ENCODE assay signal across 13 mouse cellular contexts in the genomic region with DNA sequence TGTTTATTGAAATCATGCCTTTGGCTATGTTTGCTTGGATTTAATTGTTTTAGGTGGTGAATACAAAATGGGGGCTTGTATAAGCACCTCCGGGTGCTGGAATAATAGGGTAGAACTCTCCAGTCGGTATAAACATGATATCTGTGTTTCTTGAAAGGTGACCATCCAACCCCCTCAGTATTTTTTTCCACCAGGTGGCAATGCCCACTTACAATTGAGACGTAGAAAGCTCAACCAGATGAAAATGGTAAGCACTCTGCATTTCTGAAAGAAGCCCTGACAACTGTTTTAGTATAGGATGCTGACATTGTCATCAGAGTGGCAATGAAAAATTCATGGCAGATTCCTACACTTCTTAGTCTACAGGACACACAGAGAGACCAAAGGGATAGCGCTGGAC.
DNase-seq lines count a peak whose midpoint lies in the region; ATAC-seq and TF ChIP-seq lines count a peak whose summit lies in the region.
"Had no signal": no experiment of that assay in that cellular context is flagged by ENCODE, and none has a peak within 500 bp of the region (broad histone marks: within the 10 kb centered on the region; RNA-seq: fewer than 3 reads in every experiment).

No protein-coding gene starts in this region.

- no peak for ATAC-seq in hindbrain, embryonic 11.5 days (ENCODE audit: low FRiP score)
- no peak for ATAC-seq in hindbrain, embryonic 16.5 days
- ATAC-seq in embryonic facial prominence, embryonic 14.5 days (ENCODE audit: low read depth), result no peak

- H3K4me1 ChIP-seq in hindbrain, embryonic 11.5 days (replicated peaks; ENCODE audit: control insufficient read depth, insufficient read depth, low read length), result no peaks in the 10 kb centered on the region
- H3K4me1 ChIP-seq in hindbrain, embryonic 16.5 days (ENCODE audit: control insufficient read depth, insufficient read depth, low read depth, low read length), result no peaks in the 10 kb centered on the region
- no peaks in the 10 kb centered on the region for H3K4me1 ChIP-seq in embryonic facial prominence, embryonic 14.5 days (ENCODE audit: control insufficient read depth, insufficient read depth, low read length)
- H3K4me1 ChIP-seq in thymus, adult 2 months (replicated peaks; ENCODE audit: control insufficient read depth, insufficient read depth, low read length), result no peaks in the 10 kb centered on the region
- H3K4me1 ChIP-seq: heart, embryonic 12.5 days; limb, embryonic 13.5 days; megakaryocyte, embryonic 14.5 days; neural tube, embryonic 12.5 days had no signal

- no peak for TF ChIP-seq POLR2A in thymus, adult 2 months (IDR thresholded peaks at IDR 0.05; ENCODE audit: control insufficient read depth, extremely low read depth, insufficient read depth, low read length, poor library complexity)

- no peak overlapping the region for H3K9ac ChIP-seq in hindbrain, embryonic 11.5 days (ENCODE audit: low read depth, low read length)
- H3K9ac ChIP-seq in hindbrain, embryonic 16.5 days (ENCODE audit: low read depth, low read length), result no peak overlapping the region
- H3K9ac ChIP-seq in embryonic facial prominence, embryonic 14.5 days (ENCODE audit: low read depth, low read length), result no peak overlapping the region
- H3K9ac ChIP-seq: heart, embryonic 12.5 days; limb, embryonic 13.5 days; neural tube, embryonic 12.5 days had no signal

- H3K27ac ChIP-seq in hindbrain, embryonic 11.5 days (ENCODE audit: low read depth, low read length), result no peak overlapping the region
- no peak overlapping the region for H3K27ac ChIP-seq in hindbrain, embryonic 16.5 days (ENCODE audit: low read depth, low read length)
- no peak overlapping the region for H3K27ac ChIP-seq in embryonic facial prominence, embryonic 14.5 days (replicated peaks; ENCODE audit: low read depth, low read length)
- no peak overlapping the region for H3K27ac ChIP-seq in thymus, adult 2 months (ENCODE audit: control insufficient read depth, insufficient read depth, low read length)
- H3K27ac ChIP-seq: limb, embryonic 13.5 days; neural tube, embryonic 12.5 days had no signal

- no peak overlapping the region for H3K4me2 ChIP-seq in hindbrain, embryonic 11.5 days (replicated peaks; ENCODE audit: low read depth, low read length)
- no peak overlapping the region for H3K4me2 ChIP-seq in hindbrain, embryonic 16.5 days (ENCODE audit: low read length)
- H3K4me2 ChIP-seq in embryonic facial prominence, embryonic 14.5 days (ENCODE audit: low read depth, low read length), result no peak overlapping the region
- H3K4me2 ChIP-seq: heart, embryonic 12.5 days; limb, embryonic 13.5 days; neural tube, embryonic 12.5 days had no signal

- H3K36me3 ChIP-seq in hindbrain, embryonic 11.5 days (ENCODE audit: control insufficient read depth, insufficient read depth, low read length), result no peaks in the 10 kb centered on the region
- no peaks in the 10 kb centered on the region for H3K36me3 ChIP-seq in hindbrain, embryonic 16.5 days (ENCODE audit: control insufficient read depth, insufficient read depth, low read length)
- no peaks in the 10 kb centered on the region for H3K36me3 ChIP-seq in embryonic facial prominence, embryonic 14.5 days (ENCODE audit: control insufficient read depth, insufficient read depth, low read length)
- no peaks in the 10 kb centered on the region for H3K36me3 ChIP-seq in thymus, adult 2 months (ENCODE audit: control insufficient read depth, insufficient read depth, low read length)
- H3K36me3 ChIP-seq: heart, embryonic 12.5 days; limb, embryonic 13.5 days; neural tube, embryonic 12.5 days had no signal

- no peaks in the 10 kb centered on the region for H3K9me3 ChIP-seq in hindbrain, embryonic 11.5 days (ENCODE audit: control insufficient read depth, low read length)
- no peaks in the 10 kb centered on the region for H3K9me3 ChIP-seq in hindbrain, embryonic 16.5 days (ENCODE audit: control insufficient read depth, low read length)
- no peaks in the 10 kb centered on the region for H3K9me3 ChIP-seq in embryonic facial prominence, embryonic 14.5 days (ENCODE audit: control insufficient read depth, low read length)
- H3K9me3 ChIP-seq: heart, embryonic 12.5 days; limb, embryonic 13.5 days; megakaryocyte, embryonic 14.5 days; neural tube, embryonic 12.5 days had no signal

- no peak for TF ChIP-seq CTCF in thymus, adult 2 months (IDR thresholded peaks at IDR 0.05; ENCODE audit: borderline replicate concordance, control insufficient read depth, extremely low read depth, insufficient read depth, low read length, poor library complexity)

- WGBS in hindbrain, embryonic 11.5 days, result 81% methylated on average over 4 of the region's 4 CpGs
- 74% methylated on average over 4 of the region's 4 CpGs for WGBS in hindbrain, embryonic 16.5 days
- 59% methylated on average over 4 of the region's 4 CpGs for WGBS in embryonic facial prominence, embryonic 14.5 days
- 84% methylated on average over 4 of the region's 4 CpGs for WGBS in thymus, adult 2 months

- H3K27me3 ChIP-seq in hindbrain, embryonic 11.5 days (ENCODE audit: control insufficient read depth, insufficient read depth, low read length), result no peaks in the 10 kb centered on the region
- no peaks in the 10 kb centered on the region for H3K27me3 ChIP-seq in hindbrain, embryonic 16.5 days (replicated peaks; ENCODE audit: control insufficient read depth, insufficient read depth, low read length)
- no peaks in the 10 kb centered on the region for H3K27me3 ChIP-seq in embryonic facial prominence, embryonic 14.5 days (replicated peaks; ENCODE audit: control insufficient read depth, insufficient read depth, low read length)
- no peaks in the 10 kb centered on the region for H3K27me3 ChIP-seq in thymus, adult 2 months (ENCODE audit: control insufficient read depth, insufficient read depth, low read length)
- H3K27me3 ChIP-seq: CH12.LX; heart, embryonic 12.5 days; limb, embryonic 13.5 days; megakaryocyte, embryonic 14.5 days; neural tube, embryonic 12.5 days had no signal

- no peak overlapping the region for H3K4me3 ChIP-seq in hindbrain, embryonic 11.5 days (ENCODE audit: low read depth, low read length)
- H3K4me3 ChIP-seq in hindbrain, embryonic 16.5 days (ENCODE audit: low read length), result no peak overlapping the region
- no peak overlapping the region for H3K4me3 ChIP-seq in embryonic facial prominence, embryonic 14.5 days (ENCODE audit: low read depth, low read length)
- no peak overlapping the region for H3K4me3 ChIP-seq in thymus, adult 2 months (ENCODE audit: control insufficient read depth, insufficient read depth, low read length)
- H3K4me3 ChIP-seq: heart, embryonic 12.5 days; limb, embryonic 13.5 days; megakaryocyte, embryonic 14.5 days; neural tube, embryonic 12.5 days had no signal

- intact Hi-C loops in left cerebral cortex, postnatal 4 days (cut with DNase I), result loop anchor here (5.0 kb wide), 1 partner anchor 878 kb away; a partner anchor contains a TSS
- intact Hi-C loops in left cerebral cortex, postnatal 10 days (cut with DNase I), result loop anchor here (2.0 to 5.0 kb wide), 2 partner anchors 875 to 1263 kb away; no protein-coding TSS in a partner anchor

- peak; percentile 24 for DNase-seq in hindbrain, embryonic 11.5 days (ENCODE audit: low spot score)
- DNase-seq in left cerebral cortex, postnatal 4 days, result peak; percentile 7
- DNase-seq in left cerebral cortex, postnatal 10 days (ENCODE audit: extremely low spot score in 1 of 2, low spot score in 2 of 2), result no peak
- peak; percentile 58 for DNase-seq in MN1 (ENCODE audit: low spot score)
- peak; percentile 40 for DNase-seq in embryonic facial prominence, embryonic 14.5 days (ENCODE audit: low spot score)
- DNase-seq in thymus, adult 2 months, result no peak
- DNase-seq in cerebellum, postnatal 36 days, result no peak

Comparison
In these comparisons a context has a peak if more than half of its experiments do, and no peak if none do; other contexts are left out.
1. DNase-seq: peak in hindbrain, embryonic 11.5 days (single experiment), left cerebral cortex, postnatal 4 days (single experiment), MN1 (single experiment) and embryonic facial prominence, embryonic 14.5 days (single experiment); none in left cerebral cortex, postnatal 10 days (0 of 2), thymus, adult 2 months (single experiment) and cerebellum, postnatal 36 days (0 of 2).